Mouse (Mus musculus): ENCODE measurements around the gene Calr3. TPM values are rescaled to one million over a fixed set of nuclear protein-coding genes. Genes with fewer than 3 reads are reported as not detected.
A peak's percentile ranks its signal among the peaks of the same experiment; 100 is the strongest.

The Calr3 gene
- polyA plus RNA-seq (2012; rRNA removed) (0.47 and 0.62 TPM in 2 replicates), polyA plus RNA-seq (2014; fragmentation: Nextera tagmentation; extraction: Ambion mirVana) (1.4 and 1.7 TPM in 2 replicates)

GRCm38 (mm10) chr8:72443338-72443993, at the start of gene Calr3, which contains the start of gene 1700030K09Rik:
Gene Calr3, minus strand, starts transcription at chr8:72443870.
Gene 1700030K09Rik, plus strand, starts transcription at chr8:72443880.
- Histone ChIP-seq H3K4me2 (replicated peaks; ENCODE audit: low read depth, low read length, severe bottlenecking) (peak within 1 kb of the TSS; percentile 72), H3K36me3 (ENCODE audit: control insufficient read depth, insufficient read depth, low read length) (peaks cover 10% of the 10 kb centered on the region; the same call in 1 of the 2 replicates), H3K27ac (replicated peaks; ENCODE audit: low read depth, low read length) (no peak within 1 kb of the TSS), H3K9me3 (ENCODE audit: control insufficient read depth, low read length) (no peaks in the 10 kb centered on the region), H3K4me3 (replicated peaks; ENCODE audit: low read length) (peak within 1 kb of the TSS; percentile 39), H3K4me1 (ENCODE audit: control insufficient read depth, insufficient read depth, low read length) (no peaks in the 10 kb centered on the region), H3K9ac (ENCODE audit: low read depth, low read length, severe bottlenecking) (peak within 1 kb of the TSS; percentile 56), H3K27me3 (ENCODE audit: control insufficient read depth, insufficient read depth, low read length) (no peaks in the 10 kb centered on the region)
- ATAC-seq (ENCODE audit: low FRiP score, low read depth) (peak; percentile 99), DNase-seq (ENCODE audit: low spot score) (peak; percentile 100)
- WGBS, result 6% methylated on average over 34 of the region's 34 CpGs
- TF ChIP-seq POLR2A (IDR thresholded peaks at IDR 0.05; ENCODE audit: borderline replicate concordance, extremely low read depth, insufficient read depth, insufficient read length), result peak; percentile 21; the same call in 1 of the 2 replicates

- Histone ChIP-seq H3K36me3 (ENCODE audit: control insufficient read depth, insufficient read depth, low read length) (peaks cover 42% of the 10 kb centered on the region), H3K4me3 (replicated peaks; ENCODE audit: low read length) (peak overlapping the region; percentile 94), H3K4me1 (ENCODE audit: control insufficient read depth, insufficient read depth, low read length) (peaks cover 15% of the 10 kb centered on the region), H3K9ac (ENCODE audit: low read depth, low read length, severe bottlenecking) (peak overlapping the region; percentile 61), H3K27me3 (ENCODE audit: control insufficient read depth, insufficient read depth, low read length) (no peaks in the 10 kb centered on the region), H3K9me3 (ENCODE audit: control insufficient read depth, low read length) (no peaks in the 10 kb centered on the region), H3K4me2 (replicated peaks; ENCODE audit: low read depth, low read length, severe bottlenecking) (peak overlapping the region; percentile 78), H3K27ac (replicated peaks; ENCODE audit: low read depth, low read length) (peak overlapping the region; percentile 40; the same call in 1 of the 2 replicates)
- DNase-seq (ENCODE audit: low spot score) (no peak), ATAC-seq (ENCODE audit: low FRiP score, low read depth) (no peak)
- 11% methylated on average over 8 of the region's 8 CpGs for WGBS
- TF ChIP-seq POLR2A (IDR thresholded peaks at IDR 0.05; ENCODE audit: borderline replicate concordance, extremely low read depth, insufficient read depth, insufficient read length), result no peak
These were observed 49.7 kb upstream of the Calr3 start for GRCm38 (mm10) chr8:72493381-72493780.

GRCm38 (mm10) chr8:72492622-72493081, 49.0 kb upstream of the Calr3 start:
- under 1% methylated on average over 54 of the region's 56 CpGs for WGBS
- no peaks in the 10 kb centered on the region for H3K27me3 ChIP-seq (ENCODE audit: control insufficient read depth, insufficient read depth, low read length)
- peak overlapping the region; percentile 94 for H3K4me3 ChIP-seq (replicated peaks; ENCODE audit: low read length)
- TF ChIP-seq POLR2A (IDR thresholded peaks at IDR 0.05; ENCODE audit: borderline replicate concordance, extremely low read depth, insufficient read depth, insufficient read length), result no peak
- peak overlapping the region; percentile 84 for H3K9ac ChIP-seq (ENCODE audit: low read depth, low read length, severe bottlenecking)
- H3K9me3 ChIP-seq (ENCODE audit: control insufficient read depth, low read length), result no peaks in the 10 kb centered on the region
- ATAC-seq (ENCODE audit: low FRiP score, low read depth) (peak; percentile 98), DNase-seq (ENCODE audit: low spot score) (peak; percentile 97)
- H3K36me3 ChIP-seq (ENCODE audit: control insufficient read depth, insufficient read depth, low read length), result peaks cover 48% of the 10 kb centered on the region
- H3K4me2 ChIP-seq (replicated peaks; ENCODE audit: low read depth, low read length, severe bottlenecking), result peak overlapping the region; percentile 90
- H3K27ac ChIP-seq (replicated peaks; ENCODE audit: low read depth, low read length), result peak overlapping the region; percentile 80
- peaks cover 15% of the 10 kb centered on the region for H3K4me1 ChIP-seq (ENCODE audit: control insufficient read depth, insufficient read depth, low read length)

- Histone ChIP-seq H3K4me3 (replicated peaks; ENCODE audit: low read length) (peak within 1 kb of the TSS; percentile 94), H3K4me2 (replicated peaks; ENCODE audit: low read depth, low read length, severe bottlenecking) (peak within 1 kb of the TSS; percentile 90), H3K4me1 (ENCODE audit: control insufficient read depth, insufficient read depth, low read length) (peaks cover 15% of the 10 kb centered on the region), H3K9ac (ENCODE audit: low read depth, low read length, severe bottlenecking) (peak within 1 kb of the TSS; percentile 84), H3K27me3 (ENCODE audit: control insufficient read depth, insufficient read depth, low read length) (no peaks in the 10 kb centered on the region), H3K9me3 (ENCODE audit: control insufficient read depth, low read length) (no peaks in the 10 kb centered on the region), H3K36me3 (ENCODE audit: control insufficient read depth, insufficient read depth, low read length) (peaks cover 51% of the 10 kb centered on the region), H3K27ac (replicated peaks; ENCODE audit: low read depth, low read length) (peak within 1 kb of the TSS; percentile 80)
- DNase-seq (ENCODE audit: low spot score), result no peak
- TF ChIP-seq POLR2A (IDR thresholded peaks at IDR 0.05; ENCODE audit: borderline replicate concordance, extremely low read depth, insufficient read depth, insufficient read length), result no peak
- peak; percentile 2 for ATAC-seq (ENCODE audit: low FRiP score, low read depth)
- WGBS, result under 1% methylated on average over 70 of the region's 98 CpGs
These were observed 48.3 kb upstream of the Calr3 start, which contains the start of gene Slc35e1 for GRCm38 (mm10) chr8:72491680-72492621. Gene Slc35e1, minus strand, starts transcription at chr8:72492614.

- no peak for TF ChIP-seq POLR2A (IDR thresholded peaks at IDR 0.05; ENCODE audit: borderline replicate concordance, extremely low read depth, insufficient read depth, insufficient read length)
- peak overlapping the region; percentile 94 for H3K4me3 ChIP-seq (replicated peaks; ENCODE audit: low read length)
- WGBS, result 91% methylated on average over 2 of the region's 2 CpGs
- ATAC-seq (ENCODE audit: low FRiP score, low read depth), result no peak
- H3K9ac ChIP-seq (ENCODE audit: low read depth, low read length, severe bottlenecking), result peak overlapping the region; percentile 84; the same call in 1 of the 2 replicates
- no peak overlapping the region for H3K27ac ChIP-seq (replicated peaks; ENCODE audit: low read depth, low read length)
- H3K9me3 ChIP-seq (ENCODE audit: control insufficient read depth, low read length), result no peaks in the 10 kb centered on the region
- H3K27me3 ChIP-seq (ENCODE audit: control insufficient read depth, insufficient read depth, low read length), result no peaks in the 10 kb centered on the region
- no peak for DNase-seq (ENCODE audit: low spot score)
- peak overlapping the region; percentile 90 for H3K4me2 ChIP-seq (replicated peaks; ENCODE audit: low read depth, low read length, severe bottlenecking)
- H3K36me3 ChIP-seq (ENCODE audit: control insufficient read depth, insufficient read depth, low read length), result peaks cover 51% of the 10 kb centered on the region
- H3K4me1 ChIP-seq (ENCODE audit: control insufficient read depth, insufficient read depth, low read length), result peaks cover 15% of the 10 kb centered on the region
These were observed 47.3 kb upstream of the Calr3 start for GRCm38 (mm10) chr8:72491017-72491416.

Measured in limb, embryonic 14.5 days (tissue).